Mouse (Mus musculus): Measurements from ENCODE around the gene Zfpm1. TPM values are rescaled to one million over a fixed set of nuclear protein-coding genes. Genes with fewer than 3 reads are reported as not detected.

The Zfpm1 gene
- total RNA-seq, 1 experiment from 2014 or later, result 23.6 TPM

DNA sequence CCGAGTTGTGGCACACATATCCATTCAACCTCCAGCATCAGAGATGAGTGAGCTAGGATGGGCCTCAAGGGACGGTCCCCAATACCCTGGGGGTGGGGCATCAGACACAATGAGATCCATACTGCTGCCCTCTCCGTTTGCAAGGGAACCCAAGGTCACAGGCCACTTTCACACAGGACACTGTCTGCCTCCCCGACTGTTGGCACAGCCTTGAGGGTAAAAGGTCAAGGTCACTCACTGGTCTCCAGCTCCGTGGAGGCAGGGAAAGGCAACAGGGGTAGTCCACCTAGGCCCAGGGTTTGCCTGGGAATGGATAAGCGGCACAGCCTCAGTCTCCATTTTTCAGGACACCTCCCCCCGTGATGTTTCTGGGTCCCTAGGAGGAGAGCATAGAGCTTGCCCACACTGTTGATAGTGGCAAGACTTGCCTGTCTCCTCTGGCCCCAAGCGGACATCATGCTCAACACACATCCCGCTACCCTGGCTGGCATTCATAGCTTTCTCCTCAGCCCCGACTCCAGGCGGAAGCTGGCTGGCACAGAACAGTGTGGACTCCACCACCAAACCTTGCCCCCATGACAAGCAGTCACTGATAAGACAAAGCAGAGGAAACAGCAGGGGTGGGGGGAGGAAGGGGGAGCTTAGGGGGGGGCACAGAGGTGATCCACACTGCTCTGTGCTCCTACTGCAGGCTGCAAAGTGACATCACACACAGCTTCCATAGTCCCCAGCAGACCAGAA is 7.1 kb upstream of the Zfpm1 start:
- peak; percentile 71 for DNase-seq

DNA sequence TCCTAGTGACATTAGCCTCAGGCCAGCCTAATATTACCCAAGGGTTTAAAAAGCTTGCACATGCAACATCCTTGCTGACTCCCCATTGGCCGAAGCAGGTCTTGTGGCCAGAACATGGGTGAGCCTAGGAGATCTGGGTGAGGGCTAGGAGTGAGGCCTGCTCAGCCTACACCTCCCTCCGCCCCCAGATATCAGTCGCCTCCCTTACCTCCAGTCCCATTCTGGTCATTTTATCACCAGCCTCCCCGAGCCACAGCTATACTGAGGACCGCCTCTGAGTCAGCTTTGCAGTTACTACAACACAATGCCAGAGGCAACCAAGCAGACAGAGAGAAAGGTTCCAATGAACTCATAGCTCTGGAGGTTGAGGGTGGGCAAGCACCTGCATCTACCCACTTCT is 5.6 kb upstream of the Zfpm1 start:
- no peak for DNase-seq

DNA sequence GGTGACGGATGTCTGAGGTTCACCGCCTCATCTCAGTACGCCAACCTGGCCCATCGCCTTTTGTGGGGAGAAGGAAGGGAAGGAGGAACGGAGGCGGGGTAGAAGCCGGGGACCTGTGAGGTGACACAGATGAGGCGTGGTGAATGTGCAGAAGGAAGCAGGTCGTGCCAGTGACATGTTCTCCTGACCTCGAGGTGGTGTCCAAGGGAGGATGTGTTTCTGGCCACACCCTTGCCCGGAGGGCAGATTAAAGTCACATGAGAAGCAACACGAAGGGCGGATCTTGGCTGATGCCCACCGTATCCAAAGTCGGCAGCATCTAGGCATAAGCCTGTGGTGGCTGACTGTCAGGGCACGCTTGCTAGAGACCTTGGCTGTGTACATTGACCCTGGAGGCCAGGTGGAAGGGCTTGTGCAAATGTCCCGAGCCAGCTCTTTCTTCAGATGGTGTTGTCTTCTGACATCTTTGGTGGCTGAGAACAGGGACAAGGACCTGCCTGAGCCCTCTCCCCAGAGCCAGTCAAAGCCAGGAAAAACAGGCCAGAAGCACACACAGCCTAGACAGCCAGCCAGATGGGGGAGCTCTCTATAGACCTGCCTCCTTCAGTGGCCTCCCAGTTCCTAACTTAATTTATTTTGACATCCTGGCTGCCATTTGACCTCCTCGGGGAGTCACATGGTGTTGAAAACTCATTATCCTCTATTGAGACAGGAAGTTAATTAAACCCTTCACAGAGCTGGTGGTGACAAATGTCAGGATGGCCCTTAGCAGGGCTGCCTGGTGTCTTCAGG is 4.5 kb upstream of the Zfpm1 start:
- no peak for DNase-seq

DNA sequence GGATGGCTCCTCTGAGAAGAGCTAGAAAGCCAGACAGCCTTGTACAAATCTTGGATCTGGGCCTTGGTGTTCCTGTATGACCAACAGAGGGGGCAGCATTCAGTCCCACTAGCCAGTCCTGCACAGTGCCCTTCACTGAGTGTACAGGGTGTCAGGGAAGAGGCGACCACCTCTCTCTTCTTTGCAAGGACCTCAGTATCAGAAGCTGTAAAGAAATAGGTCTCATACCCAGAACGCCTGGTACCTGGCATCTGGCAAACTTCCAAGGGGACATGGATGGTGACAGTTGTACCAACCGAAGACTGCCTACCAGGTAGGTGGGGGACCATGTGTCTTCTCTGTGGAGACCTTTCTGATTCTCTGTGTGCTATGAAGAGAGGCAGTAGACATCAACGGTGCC is 1.8 kb upstream of the Zfpm1 start:
- DNase-seq, result no peak

DNA sequence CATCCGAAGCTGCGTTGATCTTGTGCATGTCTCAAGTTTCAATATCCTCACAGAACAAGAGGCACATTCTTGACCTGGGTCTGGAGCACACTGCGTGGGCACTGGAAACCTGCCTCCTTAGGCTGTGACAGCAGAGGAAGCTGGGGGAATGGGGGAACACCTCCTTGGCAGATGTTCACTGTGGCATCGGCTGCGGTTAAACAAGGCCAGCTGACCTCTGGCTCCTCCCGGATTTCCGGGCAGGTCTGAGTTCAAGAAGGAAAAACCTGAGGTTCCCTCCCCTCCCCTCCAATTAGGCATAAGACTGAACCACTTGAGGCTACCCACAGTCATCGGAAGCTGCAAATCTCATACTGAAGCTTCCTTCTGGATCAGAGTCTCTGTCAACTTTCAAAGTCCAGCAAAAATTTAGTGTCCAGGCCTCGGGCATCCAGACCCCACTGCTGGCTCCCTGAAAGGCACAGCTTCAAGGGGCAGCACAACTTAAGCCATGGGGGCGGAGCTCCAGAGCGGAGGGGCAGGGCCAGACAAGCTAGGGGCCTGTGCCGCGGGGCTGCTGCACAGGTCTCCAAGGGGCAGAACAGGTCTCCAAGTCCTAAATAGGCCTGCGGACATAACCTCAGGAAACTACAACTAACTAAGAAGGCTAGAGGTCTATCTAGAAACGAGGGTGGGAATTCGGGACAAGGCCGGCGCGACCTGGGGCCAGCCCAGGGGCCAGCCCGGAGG is 1.2 kb upstream of the Zfpm1 start:
- no peak for DNase-seq

DNA sequence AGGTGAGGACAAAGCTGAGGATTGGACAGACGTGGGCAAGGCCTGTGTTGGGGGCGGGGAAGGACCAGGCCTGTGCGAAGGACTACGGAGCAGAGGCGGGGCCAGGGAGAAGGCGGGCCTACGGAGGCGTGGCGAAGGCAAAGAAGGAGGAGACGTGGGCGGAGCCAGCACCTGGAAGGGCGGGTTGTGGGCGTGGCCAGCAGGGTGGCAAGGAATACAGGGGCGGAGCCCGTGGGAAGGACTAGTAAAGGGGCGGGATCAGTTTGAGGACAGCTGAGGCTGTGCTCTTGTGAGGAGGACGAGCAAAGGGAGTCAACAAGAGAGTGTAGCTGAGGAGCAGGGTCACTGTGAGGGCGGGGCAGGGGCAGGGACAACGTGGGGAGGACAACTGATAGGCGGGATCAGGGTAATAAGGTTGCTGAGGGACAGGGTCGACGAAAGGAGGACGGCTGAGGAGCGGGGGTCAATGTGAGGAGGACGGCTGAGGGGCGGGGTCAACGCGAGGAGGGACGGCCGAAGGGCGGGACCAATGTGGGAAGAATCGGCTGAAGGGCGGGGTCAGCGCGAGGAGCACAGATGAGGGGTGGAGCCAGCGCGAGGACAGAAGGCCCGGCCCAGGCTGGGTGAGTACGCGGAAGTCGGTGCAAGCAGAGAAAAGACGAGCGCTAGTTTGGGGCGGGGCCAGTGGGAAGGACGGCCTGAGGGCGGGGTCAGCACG is 465 bp upstream of the Zfpm1 start:
- peak; percentile 100 for DNase-seq

DNA sequence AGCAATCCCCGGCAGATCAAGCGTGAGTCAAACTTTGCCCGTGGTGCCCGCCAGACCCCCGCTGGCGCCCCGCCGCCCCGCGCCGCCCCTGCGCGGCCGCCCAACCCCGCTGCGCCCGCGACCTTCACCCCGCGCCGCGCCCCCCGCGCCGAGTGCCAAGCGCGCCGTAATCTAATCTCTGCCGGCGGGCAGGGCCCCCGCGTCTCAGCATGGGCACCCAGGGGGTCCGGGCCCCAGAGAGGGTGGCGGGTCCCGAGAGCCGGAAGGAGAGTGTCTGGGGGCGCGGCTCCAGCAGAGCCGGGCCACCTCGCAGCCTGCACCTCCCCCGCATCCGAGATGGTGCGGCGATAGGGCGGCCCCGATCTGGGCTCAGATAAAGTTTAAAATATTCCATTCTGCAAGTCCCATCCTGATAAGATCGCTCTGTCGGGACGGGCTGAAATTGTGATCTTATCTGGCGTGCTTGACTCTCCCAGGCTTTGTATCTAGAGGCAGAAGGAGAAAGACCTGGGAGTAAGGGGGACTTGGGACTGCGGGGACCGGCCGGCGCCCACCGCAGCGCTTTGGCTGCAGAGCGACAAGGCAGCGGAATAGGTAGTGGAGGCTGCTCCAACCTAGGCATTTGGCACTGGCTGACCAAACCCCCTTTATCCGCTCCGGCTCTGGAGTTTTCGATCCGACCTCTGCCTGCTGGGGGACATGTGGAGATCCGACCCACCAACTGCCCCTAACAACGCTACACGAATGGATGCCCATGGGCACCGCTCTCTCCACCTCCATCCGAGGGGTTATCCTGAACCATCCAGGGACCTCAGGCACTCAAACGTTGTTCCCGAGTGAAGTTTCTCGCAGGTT is 787 bp downstream of the Zfpm1 start:
- peak; percentile 69 for DNase-seq

DNA sequence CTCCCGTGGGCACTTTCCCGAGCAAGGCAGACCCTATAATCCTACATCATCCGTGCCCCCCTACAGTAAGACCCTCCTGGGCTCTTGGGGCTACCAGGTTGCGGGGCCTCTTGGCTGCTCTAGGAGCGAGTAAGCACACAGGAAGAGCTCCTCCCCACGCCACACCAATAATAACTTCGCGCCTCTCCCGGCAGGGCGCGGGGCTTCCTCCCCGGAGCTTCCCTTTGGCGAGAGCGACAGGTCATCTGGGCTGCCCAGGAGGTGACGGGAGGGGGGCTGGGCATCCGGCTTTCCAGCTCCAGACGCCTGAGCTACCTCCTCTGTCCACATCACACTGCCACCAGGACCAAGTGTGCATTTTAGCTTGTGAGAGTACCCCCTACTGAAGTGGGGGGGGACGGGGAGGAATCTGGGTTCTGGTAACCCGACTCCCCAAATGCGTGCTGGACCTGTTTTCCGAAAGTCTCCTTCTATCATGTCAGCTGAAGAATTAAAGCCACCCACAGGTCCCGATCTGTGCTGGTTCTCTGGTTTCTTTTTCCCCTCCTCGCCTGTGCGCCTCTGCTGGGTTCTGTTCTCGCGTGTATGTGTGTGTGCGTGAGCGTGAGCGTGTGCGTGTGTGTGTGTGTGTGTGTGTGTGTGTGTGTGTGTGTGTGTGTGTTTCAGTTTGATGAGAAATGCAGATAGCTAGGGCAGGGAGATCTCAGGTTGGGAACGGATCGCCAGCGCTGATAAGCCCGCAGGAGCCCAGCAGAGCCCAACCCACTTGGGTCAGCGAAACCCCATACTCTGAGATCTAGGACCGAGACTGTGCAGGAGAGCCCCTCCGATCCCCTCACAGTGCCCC is 1.6 kb downstream of the Zfpm1 start:
- DNase-seq, result peak; percentile 85

DNA sequence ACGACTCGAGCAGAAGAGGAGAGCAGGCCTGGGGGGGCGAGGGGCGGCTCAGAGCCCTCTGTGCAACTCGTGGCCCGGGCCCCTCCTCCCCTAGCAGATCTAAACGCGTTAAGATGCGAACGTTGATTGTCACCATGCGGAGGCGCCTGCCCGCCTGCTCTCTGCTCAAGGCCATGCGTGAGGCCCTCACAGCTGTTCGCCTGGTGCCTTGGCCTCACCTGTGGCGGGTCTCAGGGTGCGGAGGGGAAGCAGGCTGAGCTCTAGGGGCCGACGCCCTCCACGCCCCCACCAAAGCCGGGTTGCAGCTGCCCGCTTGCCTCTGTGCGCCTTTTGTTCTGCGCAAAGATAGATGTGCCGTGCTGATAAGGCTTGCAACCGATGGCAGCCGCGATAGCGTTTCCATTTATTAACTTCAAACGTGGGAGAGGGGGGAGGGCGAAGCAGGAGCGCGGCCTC is 2.3 kb downstream of the Zfpm1 start:
- peak; percentile 68 for DNase-seq

DNA sequence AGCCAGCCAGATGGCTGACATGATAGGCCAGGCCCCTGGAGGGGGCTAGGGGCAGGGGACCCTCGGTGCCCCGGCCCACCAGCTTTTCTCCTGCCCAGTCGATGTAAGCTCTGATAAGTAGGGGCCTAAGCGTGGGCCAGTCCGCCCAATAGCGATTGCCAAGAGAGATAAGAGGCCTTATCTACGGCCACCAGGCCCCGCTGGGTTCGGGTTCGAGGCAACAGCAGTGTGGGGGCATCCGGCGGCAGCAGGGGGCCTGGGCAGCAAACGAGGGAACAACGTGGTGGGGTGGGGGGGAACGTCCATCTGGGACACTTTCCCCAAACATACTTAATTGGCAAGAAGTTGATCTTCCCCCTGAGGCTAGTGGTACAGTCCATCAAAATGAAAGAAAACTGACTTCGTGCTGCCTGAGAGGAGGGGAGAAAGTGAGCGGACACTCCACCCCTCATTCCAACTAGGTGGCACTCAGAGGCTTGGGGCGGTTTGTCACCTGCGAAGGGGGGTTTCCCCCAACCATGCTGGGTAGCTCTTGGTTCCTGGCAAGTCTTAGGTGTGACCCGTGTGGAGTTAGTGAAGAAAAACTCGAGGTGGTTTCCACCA is 2.8 kb downstream of the Zfpm1 start:
- DNase-seq, result peak; percentile 36

DNA sequence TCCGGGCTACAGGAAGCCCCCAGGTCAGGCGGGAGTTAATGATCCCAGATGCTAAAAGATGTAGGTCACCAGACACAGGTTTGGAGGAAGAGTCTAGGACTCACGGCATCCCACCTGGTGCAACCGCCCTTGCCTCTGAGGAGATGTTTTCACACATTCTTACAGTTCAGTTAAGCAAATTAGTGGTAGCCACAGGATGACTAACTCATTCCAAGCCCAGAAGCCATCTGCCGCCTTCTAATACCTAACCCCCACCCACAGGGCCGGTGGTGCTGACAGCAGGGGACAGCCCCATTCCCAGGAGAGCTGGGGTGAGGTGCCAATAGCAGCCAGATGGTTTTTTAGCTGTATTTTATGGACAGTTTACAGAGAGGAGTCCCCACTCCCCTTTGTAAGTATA is 3.8 kb downstream of the Zfpm1 start:
- DNase-seq, result no peak

DNA sequence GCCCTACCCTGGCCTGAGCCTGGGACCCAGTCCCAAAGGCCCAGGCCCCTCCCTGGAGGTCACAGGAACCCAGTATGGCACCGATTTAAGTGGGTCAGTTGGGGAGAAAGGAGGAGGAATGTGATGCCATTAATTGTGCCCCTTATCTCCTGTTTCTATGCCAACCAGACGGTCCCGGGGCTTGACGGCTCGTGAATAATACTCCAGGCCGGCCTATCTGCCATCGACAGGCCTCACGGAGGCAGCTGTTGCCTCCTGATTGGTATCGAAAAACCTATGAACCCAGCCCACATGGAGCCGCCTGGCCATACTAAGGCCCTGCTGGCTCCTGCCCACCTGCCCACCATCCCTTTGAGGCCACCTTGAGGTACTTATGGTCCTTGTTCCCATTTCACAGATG is 5.0 kb downstream of the Zfpm1 start:
- peak; percentile 40 for DNase-seq

DNA sequence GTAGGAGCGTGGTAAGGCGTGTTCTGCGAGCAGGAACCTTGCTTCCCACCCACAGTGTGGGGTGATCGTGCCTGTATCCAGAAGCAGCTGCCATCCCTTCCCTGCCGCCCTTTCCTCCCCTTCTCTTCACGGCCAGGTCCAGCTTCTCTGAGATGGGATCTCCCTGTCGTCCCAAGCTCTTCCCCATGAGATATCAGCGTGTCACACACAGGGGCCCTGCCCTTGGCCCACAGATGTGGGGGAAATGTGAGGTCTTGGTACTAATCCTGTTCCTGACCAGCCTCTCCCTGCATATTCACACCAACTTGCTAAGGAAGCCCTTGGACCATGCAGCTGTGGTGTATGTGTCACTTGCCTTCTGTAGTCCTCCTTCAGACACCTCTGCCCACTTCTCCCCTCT is 5.8 kb downstream of the Zfpm1 start:
- no peak for DNase-seq

DNA sequence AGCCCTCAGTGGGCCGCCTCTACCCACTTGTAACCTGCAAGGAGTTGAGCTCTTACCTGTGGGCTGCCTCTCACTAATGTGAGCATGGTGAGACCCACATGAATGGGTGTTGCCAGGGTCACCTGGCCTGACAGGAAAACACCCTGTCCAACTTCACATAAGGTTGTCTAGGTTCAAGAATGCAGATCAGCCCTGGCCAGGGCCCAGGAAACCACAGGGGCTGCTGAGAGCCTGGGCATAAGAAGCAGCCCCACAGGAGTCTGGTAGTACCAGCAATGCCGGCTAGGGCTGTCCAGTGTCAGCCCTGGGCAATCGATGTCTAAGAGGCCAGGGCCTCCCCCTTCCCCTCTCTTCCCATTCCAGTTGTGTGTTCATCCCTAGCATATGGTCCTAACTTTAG is 6.4 kb downstream of the Zfpm1 start:
- no peak for DNase-seq

DNA sequence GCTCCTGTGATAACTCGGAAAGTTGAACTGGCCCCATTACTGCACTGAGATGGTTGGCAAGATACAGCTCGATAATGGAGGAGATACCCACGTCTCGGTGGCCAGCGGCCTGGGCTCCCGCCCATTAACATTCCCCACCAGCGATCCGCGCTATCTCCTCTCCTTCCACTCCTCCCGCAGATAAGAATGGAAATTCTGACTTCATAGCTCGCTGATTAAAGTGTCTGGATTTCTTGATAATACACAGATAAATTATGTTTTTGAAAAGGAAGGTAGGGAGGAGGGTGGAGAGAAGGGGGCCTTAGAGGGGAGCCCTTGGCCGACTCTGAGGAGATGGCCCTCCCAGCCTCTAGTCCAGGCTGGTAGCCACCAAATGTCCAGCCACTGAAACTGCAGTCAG is 9.1 kb downstream of the Zfpm1 start:
- DNase-seq, result no peak

DNA sequence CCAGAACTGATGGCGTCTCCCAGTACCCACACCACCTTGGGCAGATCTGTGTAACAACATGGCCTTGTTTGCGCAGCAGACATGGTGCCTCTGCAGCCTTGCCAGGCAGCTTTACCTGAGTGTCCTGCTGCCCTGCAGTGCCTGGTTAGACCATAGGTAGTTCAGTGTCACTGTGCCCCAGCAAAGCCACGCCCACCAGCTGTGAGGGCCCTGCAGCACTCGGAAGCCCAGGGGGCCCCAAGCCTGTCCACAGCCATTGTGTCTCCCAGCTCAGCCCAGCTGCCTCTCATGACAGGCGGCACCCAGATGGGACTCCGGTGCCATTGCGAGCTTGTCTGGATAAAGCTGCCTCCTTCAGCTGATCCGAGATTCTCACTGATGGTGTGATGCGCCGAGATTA is 9.6 kb downstream of the Zfpm1 start:
- DNase-seq, result no peak

DNA sequence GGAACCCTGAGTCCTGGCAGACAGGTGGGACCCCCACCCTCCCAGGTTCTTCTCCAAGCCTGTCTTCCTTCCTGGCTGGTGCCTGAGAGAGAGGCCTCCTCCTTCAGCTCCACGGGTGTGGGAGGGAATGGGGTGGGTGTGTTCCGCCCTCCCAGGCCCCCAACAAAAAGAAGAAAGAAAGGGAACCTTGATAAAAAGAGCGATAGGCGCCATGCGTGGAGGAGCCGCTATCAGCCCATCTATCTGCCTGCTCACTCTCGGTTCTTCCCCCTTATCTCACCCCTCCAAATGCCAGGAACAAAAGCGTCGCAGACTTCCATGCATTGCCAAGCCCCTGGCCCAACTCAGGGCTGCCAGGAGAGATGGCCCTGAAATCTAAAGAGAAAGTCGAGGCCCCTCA is 11.5 kb downstream of the Zfpm1 start:
- DNase-seq, result no peak

DNA sequence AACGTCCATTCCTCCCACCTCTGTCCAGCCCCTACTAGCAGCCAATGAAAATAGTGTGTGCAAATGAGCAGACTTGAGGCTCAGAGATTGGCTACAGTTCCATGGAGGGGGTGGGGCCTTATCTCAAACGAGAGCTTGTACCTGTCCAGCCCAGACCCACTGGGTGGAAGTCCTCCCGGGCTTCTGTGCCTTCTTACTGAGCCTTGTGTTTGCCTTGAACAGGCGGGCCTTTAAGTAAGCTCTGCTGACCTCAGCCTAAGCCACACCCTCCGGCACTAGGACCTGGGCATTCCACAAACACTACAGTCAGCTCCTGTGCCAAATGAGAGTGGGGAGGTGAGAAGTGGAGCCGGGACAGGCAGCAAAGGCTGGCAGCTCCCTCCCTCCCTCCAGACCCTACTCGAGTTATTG is 12.3 kb downstream of the Zfpm1 start:
- DNase-seq, result peak; percentile 73

DNA sequence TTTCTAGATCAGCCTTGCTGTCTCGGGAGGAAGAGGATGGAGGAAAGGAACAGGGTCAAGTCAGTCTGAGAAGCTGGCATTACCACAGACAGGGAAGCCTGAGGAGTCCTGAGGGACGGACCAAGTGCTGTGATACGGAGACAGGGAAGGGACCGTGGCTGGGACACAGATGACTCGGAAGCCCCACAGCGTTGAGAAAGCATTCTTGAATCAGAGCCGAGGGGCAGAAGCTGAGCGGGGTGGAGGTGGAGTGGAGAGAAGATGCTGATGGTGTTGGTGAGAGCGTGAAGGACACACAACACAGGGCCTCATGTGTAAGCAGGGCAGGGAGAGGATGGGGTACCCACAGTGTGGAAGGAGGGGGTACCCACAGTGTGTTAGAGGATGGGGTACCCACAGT is 13.4 kb downstream of the Zfpm1 start:
- no peak for DNase-seq

Measured in adrenal gland, postnatal 14 days (tissue).